Mouse (Mus musculus): ENCODE results near the gene Cdkn3.

DNA sequence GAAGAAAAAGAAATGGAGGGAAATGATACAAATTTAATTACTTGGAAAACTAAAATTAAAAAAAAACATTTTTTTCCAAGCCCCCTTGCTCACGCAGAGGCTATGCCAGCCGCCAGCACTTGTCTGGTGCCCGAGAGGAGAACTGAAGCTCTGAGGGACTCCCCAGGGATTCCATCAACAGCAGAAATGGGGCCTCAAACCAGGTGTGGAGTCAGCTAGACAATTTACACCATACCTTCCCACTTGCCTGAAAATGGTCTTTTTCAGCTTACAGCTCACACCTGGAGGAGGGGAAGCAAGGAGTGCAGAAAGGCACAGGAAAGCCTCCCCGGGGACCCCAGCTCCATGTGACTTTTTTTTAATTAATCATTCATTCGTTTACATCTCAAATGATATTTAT, 24.9 kb downstream of the Cdkn3 start:
- TF ChIP-seq GATA1 (IDR thresholded peaks at IDR 0.05; ENCODE audit: low read length) (no peak), TAL1 (IDR thresholded peaks at IDR 0.05; ENCODE audit: low read length) (no peak)

All from erythroblast, embryonic 14.5 days (primary cell).